Mouse (Mus musculus): ENCODE data around the gene Insm2.
"Not testable (repeated sequence)": the region's sequence is repeated elsewhere in the genome, so short reads cannot be mapped to it uniquely, and the experiment has no call there.

Insm2 gene

DNA sequence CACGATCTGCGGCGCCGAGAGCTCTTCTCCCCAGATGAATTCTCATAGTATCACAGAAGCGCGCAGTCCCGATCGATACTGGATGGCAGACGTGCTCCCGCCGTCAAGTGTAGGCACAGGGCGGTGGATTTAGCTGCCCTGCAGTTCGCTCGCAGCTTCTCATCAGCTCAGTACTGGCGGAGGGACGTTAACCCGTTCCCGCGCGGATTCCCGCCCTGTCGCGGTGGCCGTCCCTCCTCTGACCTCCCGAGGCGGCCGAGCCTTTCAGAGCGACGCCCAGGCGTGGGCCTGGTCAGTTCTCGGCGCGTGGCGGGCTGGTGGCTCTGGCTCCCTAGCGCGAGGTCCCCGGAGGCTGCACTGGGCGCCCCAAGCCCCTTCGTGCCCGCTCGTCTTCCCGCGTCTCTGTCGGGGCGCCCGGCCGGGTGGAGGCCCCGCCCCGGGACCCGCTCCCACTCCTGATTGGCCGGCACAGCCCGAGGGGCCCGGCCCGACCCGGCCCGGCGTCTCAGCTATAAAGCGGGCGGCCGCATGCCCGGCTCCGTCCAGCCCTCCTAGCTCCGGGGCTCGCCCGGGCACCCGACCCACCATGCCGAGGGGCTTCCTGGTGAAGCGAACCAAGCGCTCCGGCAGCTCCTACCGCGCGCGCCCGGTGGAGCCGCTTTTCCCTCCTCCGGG is at the start of gene Insm2:
Insm2 (plus strand) TSS at position 541 of the 675 bp plus-strand sequence.
- no peak for DNase-seq

DNA sequence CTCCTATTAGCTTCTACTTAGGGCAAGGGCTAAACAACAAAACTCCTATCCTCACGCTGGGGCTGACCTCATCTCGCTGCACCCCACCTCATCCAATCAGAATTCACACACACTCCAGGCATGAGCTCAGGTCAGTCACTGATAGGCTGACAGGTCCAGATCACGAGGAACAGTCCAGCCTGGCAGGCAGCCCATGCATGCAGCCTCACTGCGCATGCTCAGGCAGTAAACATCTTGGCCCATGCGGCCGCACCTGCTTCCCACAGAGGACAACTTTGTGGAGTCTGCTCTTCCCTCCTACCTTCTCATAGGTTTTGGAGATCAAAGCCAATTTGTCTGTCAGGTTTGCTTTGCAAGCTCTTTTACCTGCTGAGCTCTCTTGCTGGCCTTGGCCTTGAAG is 44.3 kb upstream of the Insm2 start:
- not testable (repeated sequence) for DNase-seq

DNA sequence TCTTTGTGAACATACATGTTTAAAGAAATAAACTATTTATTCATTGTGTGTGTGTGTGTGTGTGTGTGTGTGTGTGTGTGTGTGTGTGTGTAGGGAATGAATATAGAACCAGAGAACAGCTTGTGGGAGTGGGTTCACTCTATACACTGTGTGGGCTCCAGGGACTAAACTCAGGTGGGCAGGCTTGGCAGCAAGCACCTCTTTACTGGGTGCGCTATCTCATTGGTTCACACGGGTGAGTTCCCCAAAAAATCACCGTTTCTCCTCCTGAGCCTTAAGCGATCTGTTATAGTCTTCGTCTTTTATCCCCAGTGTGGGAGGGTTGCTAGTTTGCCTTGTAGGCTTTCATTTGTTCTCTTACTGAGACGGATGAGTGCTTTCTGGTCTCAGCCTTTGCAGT is 41.4 kb upstream of the Insm2 start:
- no peak for DNase-seq

DNA sequence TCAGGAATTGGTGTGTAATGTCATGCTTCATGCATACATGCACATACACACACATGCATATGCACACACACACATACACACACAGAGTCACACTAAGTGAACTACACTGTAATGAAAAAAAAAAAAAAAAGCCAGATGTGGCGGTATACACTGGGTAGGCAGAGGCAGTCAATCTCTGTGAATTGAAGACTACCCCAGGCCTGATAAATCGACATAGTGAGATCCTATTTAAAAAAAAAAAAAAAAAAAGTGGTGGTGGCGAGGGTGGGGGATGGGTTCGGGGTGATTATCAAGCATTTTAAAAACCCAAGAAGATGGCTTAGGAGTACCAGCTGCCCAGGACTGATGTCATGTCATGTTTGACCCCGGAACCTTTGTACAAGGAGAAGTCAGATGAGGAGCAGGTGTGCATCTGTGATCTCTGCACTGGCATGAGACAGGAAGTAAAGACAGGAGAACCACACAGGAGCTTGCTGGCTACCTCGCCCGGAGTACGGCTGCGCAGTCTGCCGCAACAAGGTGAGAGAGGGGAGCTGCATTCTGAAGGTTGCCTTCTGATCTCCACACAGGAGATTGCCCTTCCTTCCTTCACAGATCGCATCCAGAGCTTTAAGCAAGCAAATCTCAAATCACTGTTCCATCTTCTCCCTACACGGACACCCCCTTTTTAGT is 39.9 kb upstream of the Insm2 start:
- no peak for DNase-seq

DNA sequence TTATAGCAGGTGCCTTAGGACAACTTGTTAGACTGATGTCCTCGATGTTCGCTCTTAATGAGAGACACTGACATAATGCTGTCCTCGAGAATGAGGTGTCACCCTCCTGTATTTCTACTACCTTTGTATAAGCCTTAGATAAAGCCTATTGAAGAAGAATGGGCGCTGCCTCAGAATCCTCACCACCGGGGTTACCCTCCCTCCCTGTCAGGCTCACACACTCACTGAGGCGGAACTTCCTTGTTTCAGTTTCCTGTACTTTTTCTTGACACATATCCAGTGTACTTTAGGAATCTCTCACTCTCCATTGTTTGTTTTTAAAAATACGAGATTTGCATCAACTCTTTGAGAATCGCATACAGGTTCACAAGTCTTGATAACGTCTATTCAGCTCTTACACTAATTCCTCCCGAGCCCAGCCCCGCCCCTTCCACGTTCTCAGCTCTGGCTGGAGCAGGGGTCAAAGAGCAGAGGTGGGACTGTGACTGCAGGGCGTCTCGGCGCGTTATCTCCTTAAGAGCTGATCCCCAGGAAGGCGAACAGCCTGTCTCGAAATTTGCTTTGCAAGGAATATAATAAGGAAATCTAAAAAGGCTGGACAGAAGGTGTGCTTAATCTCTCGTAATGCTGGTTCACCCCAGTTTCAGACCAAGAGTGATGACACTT is 39.1 kb upstream of the Insm2 start:
- peak; percentile 8 for DNase-seq

DNA sequence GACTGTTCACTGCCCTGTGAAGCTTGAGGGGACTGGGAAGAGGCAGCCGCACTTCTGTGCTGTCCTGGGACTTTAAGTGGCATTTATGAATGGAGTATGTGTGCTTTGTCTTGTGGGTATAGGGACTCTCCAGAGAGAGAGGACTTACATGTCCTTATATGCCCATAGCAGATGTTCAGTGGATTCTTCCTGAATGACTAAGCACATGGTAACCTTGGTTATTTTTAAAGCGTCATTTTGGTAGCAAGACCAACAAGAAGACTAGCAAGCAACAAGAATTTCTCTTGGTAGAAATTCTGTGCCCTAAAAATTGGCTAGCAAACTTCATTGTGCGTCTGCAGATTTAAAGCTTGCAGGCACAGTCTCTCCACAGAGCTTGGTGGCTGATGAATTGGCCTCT is 35.5 kb upstream of the Insm2 start:
- DNase-seq = no peak

DNA sequence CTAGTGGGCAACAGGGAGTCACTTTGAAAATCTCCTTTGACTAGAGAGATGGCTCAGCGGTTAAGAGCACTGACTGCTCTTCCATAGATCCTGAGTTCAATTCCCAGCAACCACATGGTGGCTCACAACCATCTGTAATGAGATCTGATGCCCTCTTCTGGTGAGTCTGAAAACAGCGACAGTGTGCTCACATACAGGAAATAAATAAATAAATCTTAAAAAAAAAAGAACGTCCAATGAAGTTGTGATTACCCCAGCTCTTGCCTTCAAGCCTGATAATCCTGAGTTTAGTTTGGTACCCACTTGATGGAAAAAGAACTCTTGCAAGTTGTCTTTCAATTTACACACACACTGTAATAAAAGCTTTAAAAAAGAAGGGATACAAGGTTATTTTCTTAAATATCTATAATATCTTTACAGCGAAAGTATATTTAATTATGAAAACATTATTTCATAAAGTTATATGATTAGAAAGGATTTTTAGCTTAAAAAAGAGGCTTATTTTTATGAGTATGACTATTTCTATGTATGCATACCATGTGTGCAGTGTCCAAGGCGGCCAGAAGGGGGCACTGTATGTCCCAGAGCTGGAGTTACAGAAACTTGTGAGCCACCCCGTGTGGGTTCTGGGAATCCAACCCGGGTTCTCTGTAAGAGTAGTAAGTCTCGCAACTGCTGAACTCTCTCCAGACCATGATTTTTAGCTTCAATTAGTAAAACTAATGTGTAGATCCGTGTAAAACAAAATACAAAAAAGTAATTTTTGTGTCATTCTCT is 34.9 kb upstream of the Insm2 start:
- no peak for DNase-seq

DNA sequence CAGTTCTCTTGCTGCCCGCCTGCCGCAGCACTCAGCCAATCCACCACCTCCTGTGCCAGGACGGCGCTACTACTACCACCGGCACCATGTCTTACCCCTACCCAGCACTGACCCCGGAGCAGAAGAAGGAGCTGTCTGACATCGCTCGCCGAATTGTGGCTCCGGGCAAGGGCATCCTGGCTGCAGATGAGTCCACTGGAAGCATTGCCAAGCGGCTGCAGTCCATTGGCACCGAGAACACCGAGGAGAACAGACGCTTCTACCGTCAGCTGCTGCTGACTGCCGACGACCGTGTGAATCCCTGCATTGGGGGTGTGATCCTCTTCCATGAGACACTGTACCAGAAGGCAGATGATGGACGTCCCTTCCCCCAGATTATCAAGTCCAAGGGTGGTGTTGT is 34.0 kb upstream of the Insm2 start, which contains the start of gene Aldoart2:
Aldoart2 (plus strand) TSS at position 34 of the 400 bp plus-strand sequence.
- DNase-seq = no peak

DNA sequence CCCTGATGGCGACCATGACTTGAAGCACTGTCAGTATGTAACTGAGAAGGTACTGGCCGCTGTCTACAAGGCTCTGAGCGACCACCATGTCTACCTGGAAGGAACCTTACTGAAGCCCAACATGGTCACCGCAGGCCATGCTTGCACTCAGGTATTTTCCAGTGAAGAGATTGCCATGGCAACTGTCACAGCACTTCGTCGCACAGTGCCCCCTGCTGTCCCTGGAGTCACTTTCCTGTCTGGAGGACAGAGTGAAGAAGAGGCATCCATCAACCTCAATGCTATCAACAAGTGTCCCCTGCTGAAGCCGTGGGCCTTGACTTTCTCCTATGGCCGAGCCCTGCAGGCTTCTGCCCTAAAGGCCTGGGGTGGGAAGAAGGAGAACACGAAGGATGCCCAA is 33.4 kb upstream of the Insm2 start:
- DNase-seq = no peak

DNA sequence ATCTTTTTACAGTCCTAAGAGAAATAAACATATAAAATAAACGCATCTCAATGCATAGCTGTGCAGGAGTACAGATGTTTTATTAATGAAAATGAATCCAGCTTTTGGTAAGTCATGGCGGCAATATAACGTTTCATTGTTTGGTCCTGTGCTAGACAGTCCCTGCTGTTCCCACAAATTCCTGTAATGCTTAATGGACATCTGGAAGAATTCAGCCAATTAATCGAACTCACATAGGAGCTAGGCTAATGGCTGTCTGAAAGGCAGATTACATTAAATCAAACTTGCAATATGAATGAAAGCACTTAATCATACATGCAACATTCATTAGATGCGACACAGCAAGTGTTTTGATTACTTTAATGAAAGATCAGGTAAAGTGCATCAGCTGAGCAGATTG is 32.4 kb upstream of the Insm2 start:
- DNase-seq = no peak

DNA sequence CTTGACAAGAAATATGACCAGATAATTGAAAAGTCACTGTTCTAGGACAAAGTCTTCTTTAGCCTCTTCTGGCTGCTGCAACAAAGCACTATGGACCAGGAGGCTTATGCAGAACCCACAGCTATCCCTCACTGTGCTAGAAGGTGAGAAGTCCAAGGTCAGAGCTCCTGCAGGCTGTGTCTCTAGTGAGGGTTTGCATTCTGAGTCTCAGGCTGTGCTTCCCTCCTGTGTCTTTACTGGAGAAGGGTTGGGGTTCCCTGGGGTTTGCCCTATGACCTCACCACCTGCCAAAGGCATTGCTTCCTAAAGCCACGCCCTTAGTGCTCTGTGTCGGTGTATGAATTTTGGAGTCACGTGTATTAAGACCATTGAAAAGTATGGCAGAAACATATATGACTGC is 30.8 kb upstream of the Insm2 start:
- DNase-seq = no peak

DNA sequence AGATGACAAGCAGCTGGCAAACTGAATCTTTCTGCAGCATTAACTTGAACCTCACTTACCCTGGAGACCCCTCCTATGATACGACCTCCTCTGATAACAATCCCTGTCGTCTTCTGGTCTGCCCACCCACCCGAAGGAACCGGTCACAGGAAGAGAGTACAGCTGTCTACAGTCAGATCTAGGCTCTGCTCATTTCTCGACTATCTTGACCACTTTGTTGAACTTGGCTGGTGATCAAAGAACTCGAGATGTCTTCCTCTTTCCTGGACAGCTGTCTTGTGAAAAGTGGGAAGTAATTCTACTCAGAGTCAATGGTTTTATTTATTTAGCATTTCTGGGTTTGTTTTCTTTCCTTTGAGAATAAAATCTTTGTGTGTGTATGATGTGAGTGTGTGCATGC is 29.6 kb upstream of the Insm2 start:
- DNase-seq = no peak

DNA sequence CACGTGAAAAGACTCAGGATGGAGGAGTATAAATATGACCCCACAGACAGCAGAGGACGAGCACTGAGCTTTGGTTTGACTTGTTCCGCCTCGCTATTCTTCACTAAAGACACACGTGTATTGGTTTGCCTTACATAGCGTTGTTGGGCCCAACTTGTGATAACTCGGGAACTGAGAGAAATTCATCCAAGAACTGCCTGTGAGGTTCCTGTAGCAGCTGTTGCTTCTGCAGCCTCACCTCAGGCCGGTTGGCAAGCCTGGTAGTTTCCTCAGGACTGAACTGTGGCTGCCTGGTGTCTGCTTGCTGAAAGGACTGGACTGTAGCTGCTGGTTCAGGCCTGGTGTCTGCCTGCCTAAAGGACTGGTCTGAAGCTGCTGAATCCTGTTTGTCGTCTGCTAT is 28.6 kb upstream of the Insm2 start:
- DNase-seq = no peak

DNA sequence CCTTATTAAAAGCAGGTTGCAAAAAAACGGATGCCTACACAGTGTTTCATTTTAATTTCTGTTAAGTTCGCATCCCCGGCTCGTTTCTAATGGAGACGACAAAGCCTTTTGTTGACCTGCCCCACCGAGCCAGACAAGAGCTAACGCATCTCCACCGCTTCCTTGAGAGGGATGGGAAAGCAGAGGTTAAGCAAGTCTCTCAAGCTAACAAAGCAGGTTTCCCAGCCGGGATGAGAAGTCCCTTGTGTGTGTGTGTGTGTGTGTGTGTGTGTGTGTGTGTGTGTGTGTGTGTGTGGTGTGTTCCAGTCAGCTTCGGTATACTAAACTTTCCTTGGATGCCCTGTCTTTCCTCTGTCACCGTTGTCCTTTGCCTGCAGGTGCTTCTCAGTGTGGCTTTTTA is 28.0 kb upstream of the Insm2 start:
- DNase-seq = no peak

DNA sequence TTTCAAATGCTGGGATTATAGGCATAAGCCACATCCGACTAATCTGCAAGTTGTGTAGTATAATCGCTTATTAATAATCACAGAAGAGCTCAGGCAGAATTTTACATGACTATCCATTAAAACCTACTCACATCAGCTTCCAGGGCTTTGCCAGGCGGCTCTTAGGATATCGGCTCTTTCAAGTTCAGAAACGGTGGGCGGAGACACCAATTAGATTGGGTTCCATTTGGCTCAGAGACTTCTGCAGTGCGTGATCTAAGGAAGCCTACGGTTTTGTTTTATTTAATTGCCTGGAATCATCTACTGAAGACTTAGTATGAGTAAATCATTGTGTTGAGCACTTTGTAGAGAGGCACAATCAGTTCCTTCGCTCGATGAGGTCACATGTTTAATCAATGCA is 27.6 kb upstream of the Insm2 start:
- no peak for DNase-seq

DNA sequence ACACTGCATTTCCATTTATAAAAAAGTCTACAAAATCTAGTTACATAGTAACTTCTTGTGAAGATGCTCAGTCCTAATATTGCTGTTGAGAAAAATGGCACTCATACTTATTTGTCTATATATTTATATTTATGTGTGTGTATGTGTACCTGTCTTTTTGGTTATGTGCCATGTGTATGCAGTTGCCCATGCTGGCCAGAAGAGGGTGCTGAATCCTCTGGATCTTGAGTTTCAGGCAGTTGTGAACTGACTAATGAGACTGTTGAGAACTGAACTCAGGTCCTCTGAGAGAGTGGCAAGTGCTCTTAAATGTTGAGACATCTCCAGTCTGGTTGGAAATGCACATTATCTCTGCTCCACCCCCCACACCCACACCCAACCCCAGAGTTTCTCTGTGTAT is 26.1 kb upstream of the Insm2 start:
- no peak for DNase-seq

DNA sequence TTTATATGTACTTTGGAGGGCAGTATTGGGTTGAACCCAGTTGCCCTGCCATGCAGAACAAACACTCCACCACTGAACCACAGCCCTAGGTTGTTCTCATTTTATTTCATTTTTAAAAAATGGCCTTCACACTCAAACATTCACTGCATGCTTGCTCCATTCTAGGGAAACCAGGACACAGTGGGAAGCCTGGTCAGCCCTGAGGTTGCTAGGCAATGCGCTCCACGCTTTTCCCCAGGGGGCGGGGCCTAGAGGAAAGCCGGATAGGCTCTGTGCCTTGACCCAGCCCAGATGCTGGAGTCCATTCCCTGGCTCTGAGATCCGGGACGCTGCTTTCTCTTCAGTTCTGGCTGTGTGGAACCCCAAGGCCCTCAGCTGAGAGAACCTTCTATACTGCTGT is 25.4 kb upstream of the Insm2 start:
- DNase-seq = peak; percentile 11

DNA sequence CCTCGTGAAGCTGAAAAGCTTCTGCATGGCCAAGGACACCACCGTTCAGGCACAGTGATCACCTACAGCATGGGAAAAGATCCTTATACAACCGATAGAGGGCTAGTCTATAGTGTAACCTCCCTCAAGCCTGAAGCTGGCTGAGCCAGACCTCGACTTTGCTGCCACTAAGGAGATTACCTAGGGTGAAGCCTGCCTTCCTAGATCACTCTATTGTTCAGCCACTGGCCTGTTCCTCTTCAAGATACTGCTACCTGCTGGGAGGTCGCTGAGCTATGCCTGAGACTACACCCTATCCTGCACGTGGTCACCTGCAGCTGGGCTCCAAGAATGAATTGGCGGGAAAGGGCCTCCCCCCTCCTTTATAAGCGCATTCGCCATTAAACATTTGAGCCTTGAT is 12.3 kb upstream of the Insm2 start:
- not testable (repeated sequence) for DNase-seq

DNA sequence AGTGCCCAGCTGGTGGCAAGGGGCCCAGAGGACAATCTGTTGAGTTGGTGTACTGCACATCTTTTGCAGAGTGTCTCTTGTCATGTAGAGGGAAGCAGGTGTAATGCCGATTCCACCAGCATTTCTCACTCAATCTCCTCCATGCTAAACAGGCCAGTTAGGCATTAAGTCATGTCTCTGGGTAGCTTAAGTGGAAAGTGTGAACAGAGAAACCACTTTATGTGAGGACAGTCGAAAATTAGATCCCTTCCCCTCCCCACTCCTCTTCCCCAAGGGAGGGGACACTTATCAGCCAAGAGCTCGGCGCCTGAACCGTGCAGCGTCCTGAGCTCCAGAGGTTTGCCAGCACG is 715 bp upstream of the Insm2 start:
- no peak for DNase-seq

DNA sequence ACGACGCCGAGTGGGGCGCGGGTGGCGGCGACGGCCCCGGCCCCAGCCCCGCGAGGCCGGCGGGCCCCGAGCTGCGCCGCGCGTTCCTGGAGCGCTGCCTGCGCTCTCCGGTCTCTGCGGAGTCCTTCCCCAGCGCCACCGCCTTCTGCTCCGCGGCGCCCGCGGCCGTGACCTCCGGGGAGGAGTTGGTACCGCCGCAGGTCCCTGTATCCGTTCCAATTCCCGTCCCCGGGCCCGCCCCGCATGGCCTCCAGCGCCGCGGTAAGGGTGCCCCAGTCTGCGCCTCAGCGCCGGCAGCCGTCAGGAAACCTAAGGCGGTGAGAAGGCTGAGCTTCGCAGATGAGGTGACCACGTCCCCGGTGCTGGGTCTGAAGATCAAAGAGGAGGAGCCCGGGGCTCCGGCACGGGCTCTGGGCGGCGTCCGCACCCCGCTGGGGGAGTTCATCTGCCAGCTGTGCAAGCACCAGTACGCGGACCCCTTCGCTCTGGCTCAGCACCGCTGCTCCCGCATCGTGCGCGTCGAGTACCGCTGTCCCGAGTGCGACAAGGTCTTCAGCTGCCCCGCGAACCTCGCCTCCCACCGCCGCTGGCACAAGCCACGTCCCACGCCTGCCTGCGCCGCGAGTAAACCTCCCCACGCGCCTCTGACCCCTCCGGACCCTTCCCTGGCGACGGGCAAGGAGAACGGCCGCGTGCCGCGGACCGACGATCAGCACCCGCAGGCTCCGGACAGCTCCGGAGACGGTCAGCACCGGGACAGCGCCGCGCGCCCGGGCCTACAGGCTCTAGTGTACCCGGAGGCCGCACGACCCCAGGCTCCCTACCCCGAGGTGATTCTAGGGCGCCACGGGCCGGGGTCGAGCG is 644 bp downstream of the Insm2 start:
- peak; percentile 66 for DNase-seq

DNA sequence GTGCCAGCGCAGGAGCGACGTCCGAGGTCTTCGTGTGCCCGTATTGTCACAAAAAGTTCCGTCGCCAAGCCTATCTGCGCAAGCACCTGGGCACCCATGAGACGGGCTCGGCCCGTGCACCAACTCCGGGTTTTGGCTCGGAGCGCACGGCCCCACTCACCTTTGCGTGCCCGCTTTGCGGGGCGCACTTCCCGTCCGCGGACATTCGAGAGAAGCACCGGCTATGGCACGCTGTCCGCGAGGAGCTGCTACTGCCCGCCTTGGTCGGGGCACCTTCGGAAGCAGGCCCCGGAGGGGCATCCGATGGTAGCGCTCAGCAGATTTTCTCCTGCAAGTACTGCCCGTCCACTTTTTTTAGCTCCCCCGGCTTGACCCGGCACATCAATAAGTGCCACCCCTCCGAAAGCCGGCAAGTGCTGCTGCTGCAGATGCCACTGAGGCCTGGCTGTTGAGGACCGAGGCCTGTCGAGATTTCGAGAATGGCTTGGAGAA is 1.3 kb downstream of the Insm2 start:
- DNase-seq = no peak

DNA sequence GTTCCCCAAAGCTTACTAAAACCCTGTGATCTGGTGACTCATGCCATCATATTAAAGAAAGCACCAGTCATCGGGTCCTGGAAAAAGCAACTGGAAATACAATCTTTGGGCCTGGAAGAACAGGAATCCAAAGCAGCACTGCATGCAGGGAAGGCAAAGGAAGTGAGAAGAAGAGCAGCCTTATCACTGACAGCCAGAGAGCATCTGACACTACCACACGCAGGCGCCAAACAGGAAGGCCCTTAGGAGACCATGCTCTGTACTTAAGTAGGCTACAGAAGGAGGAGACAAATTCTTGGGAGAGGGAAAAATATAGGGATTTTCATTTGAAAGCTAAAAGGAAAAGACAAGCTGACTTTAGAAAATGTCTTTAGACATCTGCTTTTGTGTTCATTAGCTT is 5.2 kb downstream of the Insm2 start:
- DNase-seq = no peak
